Mouse (Mus musculus) C2C12 (cell line): ENCODE results near the gene Timm10. TPM values are rescaled to one million over a fixed set of nuclear protein-coding genes. Genes with fewer than 3 reads are reported as not detected.

Experiments
- H3K27me3 ChIP-seq: one replicate; pipeline ENCODE4 v1.6.1; 2011; ENCODE audit not compliant: control insufficient read depth, insufficient read depth, insufficient read length
- H3K36me3 ChIP-seq: one replicate; pipeline ENCODE4 v1.6.1; 2011; ENCODE audit not compliant: control insufficient read depth, insufficient read depth
- H3K4me3 ChIP-seq: one replicate; pipeline ENCODE4 v1.5.1; 2011; ENCODE audit warnings: mild to moderate bottlenecking, control low read depth; ENCODE audit not compliant: poor library complexity, insufficient read depth, severe bottlenecking
- H3K79me2 ChIP-seq: one replicate; pipeline ENCODE4 v1.6.1; 2011; ENCODE audit not compliant: control insufficient read depth, insufficient read depth
- H3K79me3 ChIP-seq: one replicate; pipeline ENCODE4 v1.6.1; 2011; ENCODE audit warnings: low read depth, control low read depth
- H3ac ChIP-seq: one replicate; pipeline ENCODE3; 2011; ENCODE audit warnings: low read depth; ENCODE audit not compliant: control insufficient read depth, insufficient read length
- CEBPB ChIP-seq: IDR thresholded peaks from one replicate; pipeline ENCODE4 v1.6.1; 2011; ENCODE audit warnings: low read depth, mild to moderate bottlenecking, control low read depth, moderate library complexity
- CTCF ChIP-seq: IDR thresholded peaks from one replicate; pipeline ENCODE4 v1.5.1; 2011; ENCODE audit not compliant: control insufficient read depth, insufficient read depth, insufficient read length
- FOSL1 ChIP-seq: IDR thresholded peaks from one replicate; pipeline ENCODE4 v1.8.0; 2011; ENCODE audit warnings: mild to moderate bottlenecking, low read length; ENCODE audit not compliant: poor library complexity, insufficient read depth, severe bottlenecking
- MAX ChIP-seq: IDR thresholded peaks from one replicate; pipeline ENCODE4 v1.6.1; 2011; ENCODE audit warnings: mild to moderate bottlenecking, control low read depth
- MYOD1 ChIP-seq: IDR thresholded peaks from one replicate; pipeline ENCODE4 v1.6.1; 2011; ENCODE audit warnings: low read depth; ENCODE audit not compliant: control insufficient read depth, insufficient read length
- MYOG ChIP-seq: IDR thresholded peaks from one replicate; pipeline ENCODE4 v1.6.1; 2011; ENCODE audit not compliant: control insufficient read depth, insufficient read length; ENCODE audit errors: extremely low read depth
- USF1 ChIP-seq: IDR thresholded peaks from one replicate; pipeline ENCODE4 v1.6.1; 2011; ENCODE audit warnings: low read depth, mild to moderate bottlenecking, control low read depth, moderate library complexity
- polyA plus RNA-seq: library from polyadenylated mRNA; unstranded; fragments of >200 nt; fragmentation: generic; extraction: Trizol; gene quantifications from one replicate; pipeline ENCODE4 v1.2.1, GENCODE M21; 2012; ENCODE audit warnings: missing spikeins

The Timm10 gene
- polyA plus RNA-seq, 1 experiment, result 108 TPM

DNA sequence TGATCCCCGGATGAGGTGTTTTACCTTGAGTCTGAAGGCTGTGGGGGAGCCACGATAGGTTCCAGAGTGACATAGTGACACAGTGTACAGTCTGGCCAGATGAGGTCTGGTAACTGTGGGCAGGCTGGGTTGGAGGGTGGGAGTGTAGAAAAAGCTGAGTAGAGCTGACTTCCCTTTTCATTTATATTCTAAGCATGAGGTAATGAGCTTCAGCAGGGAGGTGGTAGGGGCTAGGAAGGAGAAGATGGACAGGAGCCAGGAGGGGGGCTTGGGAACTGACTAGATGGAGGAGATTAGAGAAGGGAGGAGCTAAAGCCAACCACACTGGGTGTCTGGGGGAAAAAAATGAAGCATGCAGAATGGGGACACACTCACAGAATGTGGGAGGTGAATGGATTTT, 42.2 kb downstream of the Timm10 start:
- Histone ChIP-seq H3K79me2 (no peaks in the 10 kb centered on the region), H3K36me3 (no peaks in the 10 kb centered on the region), H3K79me3 (no peaks in the 10 kb centered on the region), H3K4me3 (no peak overlapping the region), H3K27me3 (peaks cover 24% of the 10 kb centered on the region), H3ac (no peak overlapping the region)
- TF ChIP-seq MYOG (no peak), USF1 (no peak), CTCF (no peak), FOSL1 (no peak), CEBPB (no peak), MAX (no peak), MYOD1 (no peak)

DNA sequence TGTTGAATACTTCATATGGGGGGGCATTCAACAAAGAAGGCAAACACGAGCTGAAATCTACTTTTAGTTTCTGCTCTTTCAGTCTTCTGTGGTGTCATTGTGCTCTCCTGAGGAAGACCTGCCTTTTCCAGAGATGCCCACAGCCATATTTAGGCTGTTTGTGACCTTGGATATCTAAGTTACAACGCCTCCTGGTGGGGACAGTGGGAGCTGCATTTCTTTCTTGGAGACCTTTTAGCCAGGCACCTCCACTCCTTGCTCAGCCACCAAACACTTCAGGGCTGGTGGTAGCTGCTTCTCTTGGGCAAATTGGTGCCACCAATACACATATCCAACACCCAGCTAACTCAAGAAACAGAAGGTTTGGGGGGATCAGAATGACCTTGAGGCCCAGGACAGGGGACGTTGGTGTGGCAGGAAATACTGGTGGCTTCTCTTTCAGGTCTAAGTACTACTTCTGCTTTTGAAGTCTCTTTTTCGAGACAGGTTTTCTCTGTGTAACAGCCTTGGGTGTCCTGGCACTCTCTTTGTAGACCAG, 43.9 kb downstream of the Timm10 start:
- H3K79me3 ChIP-seq, result no peaks in the 10 kb centered on the region
- no peak overlapping the region for H3ac ChIP-seq
- H3K36me3 ChIP-seq, result no peaks in the 10 kb centered on the region
- TF ChIP-seq MAX, result no peak
- TF ChIP-seq CEBPB, result no peak
- TF ChIP-seq MYOD1, result no peak
- no peak for TF ChIP-seq MYOG
- no peak for TF ChIP-seq FOSL1
- no peak for TF ChIP-seq USF1
- no peak for TF ChIP-seq CTCF
- H3K79me2 ChIP-seq, result no peaks in the 10 kb centered on the region
- no peak overlapping the region for H3K4me3 ChIP-seq
- peaks cover 36% of the 10 kb centered on the region for H3K27me3 ChIP-seq

GRCm38 (mm10) chr2:84872105-84872716, 45.4 kb downstream of the Timm10 start:
- Histone ChIP-seq H3ac (no peak overlapping the region), H3K79me2 (no peaks in the 10 kb centered on the region), H3K27me3 (peaks cover 51% of the 10 kb centered on the region), H3K36me3 (no peaks in the 10 kb centered on the region), H3K79me3 (no peaks in the 10 kb centered on the region), H3K4me3 (no peak overlapping the region)
- TF ChIP-seq MAX (no peak), MYOG (no peak), CTCF (no peak), USF1 (no peak), MYOD1 (no peak), FOSL1 (no peak), CEBPB (no peak)

DNA sequence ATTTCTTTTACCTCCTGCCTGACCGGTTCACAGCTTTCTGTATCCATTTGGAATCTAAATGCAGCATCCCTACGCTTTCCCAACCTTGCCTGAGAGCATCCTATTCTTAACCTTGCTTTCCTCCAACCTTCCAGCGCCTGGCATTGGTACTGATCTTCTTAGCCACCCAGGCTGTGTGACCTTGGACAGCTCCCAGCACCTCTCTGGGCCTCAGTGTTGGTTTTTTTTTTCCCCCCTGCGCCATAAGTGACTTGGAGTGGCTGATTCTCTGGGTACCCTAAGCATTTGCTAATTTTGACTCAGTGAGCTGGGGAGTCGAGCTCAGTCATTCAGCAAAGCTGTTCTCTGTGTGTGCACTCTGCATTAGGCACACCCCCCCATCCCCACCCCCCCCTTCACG, 49.0 kb downstream of the Timm10 start:
- no peaks in the 10 kb centered on the region for H3K79me3 ChIP-seq
- TF ChIP-seq MYOG (no peak), FOSL1 (no peak)
- no peak overlapping the region for H3ac ChIP-seq
- no peaks in the 10 kb centered on the region for H3K79me2 ChIP-seq
- H3K36me3 ChIP-seq, result no peaks in the 10 kb centered on the region
- peaks cover 57% of the 10 kb centered on the region for H3K27me3 ChIP-seq
- no peak overlapping the region for H3K4me3 ChIP-seq

Other genes starting within 250 kb of the Timm10 start
- gene Ctnnd1, start 176.2 kb upstream of the Timm10 start, polyA plus RNA-seq, result 79.9 TPM
- 0.08 TPM for gene Btbd18, start 167.9 kb upstream of the Timm10 start, polyA plus RNA-seq
- 355 TPM for gene Selenoh, start 156.2 kb upstream of the Timm10 start, polyA plus RNA-seq
- not detected for gene Gm28635, start 149.0 kb upstream of the Timm10 start, polyA plus RNA-seq
- 20.4 TPM for gene Med19, start 148.6 kb upstream of the Timm10 start, polyA plus RNA-seq
- 90.0 TPM for gene Tmx2, start 147.9 kb upstream of the Timm10 start, polyA plus RNA-seq
- gene Zdhhc5, start 111.8 kb upstream of the Timm10 start, polyA plus RNA-seq, result 35.4 TPM
- gene Clp1, start 99.6 kb upstream of the Timm10 start, polyA plus RNA-seq, result 13.9 TPM
- 0.35 TPM for gene Ypel4, start 92.9 kb upstream of the Timm10 start, polyA plus RNA-seq
- gene Gm19426, start 83.3 kb upstream of the Timm10 start, polyA plus RNA-seq, result 4.4 TPM
- 0.15 TPM for gene Serping1, start 51.6 kb upstream of the Timm10 start, polyA plus RNA-seq
- 16.2 TPM for gene Ube2l6, start 28.2 kb upstream of the Timm10 start, polyA plus RNA-seq
- gene Smtnl1, start 4.3 kb upstream of the Timm10 start, polyA plus RNA-seq, result 0.06 TPM
- 6.6 TPM for gene Slc43a1, start 11.9 kb downstream of the Timm10 start, polyA plus RNA-seq
- 0.18 TPM for gene Rtn4rl2, start 59.7 kb downstream of the Timm10 start, polyA plus RNA-seq
- 10.5 TPM for gene Slc43a3, start 109.6 kb downstream of the Timm10 start, polyA plus RNA-seq
- not detected for gene Prg2, start 153.5 kb downstream of the Timm10 start, polyA plus RNA-seq
- gene Prg3, start 161.2 kb downstream of the Timm10 start, polyA plus RNA-seq, result not detected
- gene Ssrp1, start 210.2 kb downstream of the Timm10 start, polyA plus RNA-seq, result 195 TPM
- gene P2rx3, start 210.5 kb downstream of the Timm10 start, polyA plus RNA-seq, result 0.30 TPM
- 58.6 TPM for gene Tnks1bp1, start 221.0 kb downstream of the Timm10 start, polyA plus RNA-seq